ENCODE assay signal across 10 mouse cellular contexts in genomic region chr15:11408155-11408826, GRCm38 (mm10). TPM values are rescaled to one million over a fixed set of nuclear protein-coding genes. Genes with fewer than 3 reads are reported as not detected.
DNase-seq lines count a peak whose midpoint lies in the region; ATAC-seq and TF ChIP-seq lines count a peak whose summit lies in the region.
"Had no signal": no experiment of that assay in that cellular context is flagged by ENCODE, and none has a peak within 500 bp of the region (broad histone marks: within the 10 kb centered on the region; RNA-seq: fewer than 3 reads in every experiment).

No protein-coding gene starts in this region.

- peak; percentile 31 for DNase-seq in adrenal gland, adult 2 months
- no peak for DNase-seq in adrenal gland, adult 18-20 months (ENCODE audit: low spot score in 2 of 2)
- no peak for DNase-seq in liver, embryonic 14.5 days (ENCODE audit: low read depth in 3 of 3, low spot score in 3 of 3)
- no peak for DNase-seq in liver
- DNase-seq in embryo, embryonic 11.5 days (ENCODE audit: low read depth, low spot score), result peak; percentile 39
- DNase-seq in cerebellum, adult 18-20 months, result no peak

- no peak overlapping the region for H3K4me3 ChIP-seq in liver, embryonic 14.5 days (ENCODE audit: insufficient read depth in 1 of 2, low read depth in 2 of 2, low read length in 2 of 2)
- H3K4me3 ChIP-seq in kidney, embryonic 16.5 days (ENCODE audit: low read length), result no peak overlapping the region
- H3K4me3 ChIP-seq in neural tube, embryonic 15.5 days (replicated peaks), result no peak overlapping the region
- H3K4me3 ChIP-seq: heart, embryonic 13.5 days; neural tube, embryonic 13.5 days had no signal

- TF ChIP-seq EP300 in liver, embryonic 14.5 days (IDR thresholded peaks at IDR 0.05; ENCODE audit: low read depth), result no peak

- 27% methylated on average over 7 of the region's 7 CpGs for WGBS in liver, embryonic 14.5 days (ENCODE audit: insufficient replicate concordance)
- 32% methylated on average over 7 of the region's 7 CpGs for WGBS in kidney, embryonic 16.5 days
- WGBS in neural tube, embryonic 15.5 days, result 46% methylated on average over 7 of the region's 7 CpGs

- TF ChIP-seq CTCF in liver, embryonic 14.5 days (IDR thresholded peaks at IDR 0.05; ENCODE audit: low read depth), result peak; percentile 33; the same call in 1 of the 2 replicates

- H3K36me3 ChIP-seq in liver, embryonic 14.5 days (replicated peaks; ENCODE audit: control insufficient read depth, insufficient read depth, low read depth), result no peaks in the 10 kb centered on the region
- no peaks in the 10 kb centered on the region for H3K36me3 ChIP-seq in kidney, embryonic 16.5 days (ENCODE audit: insufficient read depth, low read length)
- no peaks in the 10 kb centered on the region for H3K36me3 ChIP-seq in neural tube, embryonic 15.5 days
- H3K36me3 ChIP-seq: heart, embryonic 13.5 days; neural tube, embryonic 13.5 days had no signal

- no peaks in the 10 kb centered on the region for H3K9me3 ChIP-seq in liver, embryonic 14.5 days (ENCODE audit: control insufficient read depth, low read length)
- no peaks in the 10 kb centered on the region for H3K9me3 ChIP-seq in kidney, embryonic 16.5 days (ENCODE audit: low read length)
- no peaks in the 10 kb centered on the region for H3K9me3 ChIP-seq in neural tube, embryonic 15.5 days (replicated peaks)
- H3K9me3 ChIP-seq: heart, embryonic 13.5 days; neural tube, embryonic 13.5 days had no signal

- ATAC-seq in liver, embryonic 14.5 days (ENCODE audit: insufficient read depth), result no peak
- peak; percentile 46; the same call in 1 of the 2 replicates for ATAC-seq in kidney, embryonic 16.5 days (ENCODE audit: low FRiP score, low TSS enrichment)
- peak; percentile 59; the same call in 1 of the 2 replicates for ATAC-seq in neural tube, embryonic 15.5 days (ENCODE audit: low FRiP score)

- H3K27ac ChIP-seq in liver, embryonic 14.5 days, result no peak overlapping the region
- H3K27ac ChIP-seq in kidney, embryonic 16.5 days (ENCODE audit: low read length), result no peak overlapping the region
- no peak overlapping the region for H3K27ac ChIP-seq in neural tube, embryonic 15.5 days (replicated peaks)
- H3K27ac ChIP-seq: heart, embryonic 13.5 days; neural tube, embryonic 13.5 days had no signal

- no peaks in the 10 kb centered on the region for H3K4me1 ChIP-seq in liver, embryonic 14.5 days (replicated peaks; ENCODE audit: control insufficient read depth in 2 of 2, insufficient read depth in 2 of 2, low read length in 1 of 2)
- no peaks in the 10 kb centered on the region for H3K4me1 ChIP-seq in kidney, embryonic 16.5 days (ENCODE audit: insufficient read depth, low read length)
- H3K4me1 ChIP-seq in neural tube, embryonic 15.5 days, result no peaks in the 10 kb centered on the region
- H3K4me1 ChIP-seq: heart, embryonic 13.5 days; neural tube, embryonic 13.5 days had no signal

- no peak overlapping the region for H3K9ac ChIP-seq in liver, embryonic 14.5 days (replicated peaks)
- no peak overlapping the region for H3K9ac ChIP-seq in kidney, embryonic 16.5 days (replicated peaks; ENCODE audit: low read length)
- no peak overlapping the region for H3K9ac ChIP-seq in neural tube, embryonic 15.5 days (replicated peaks)
- H3K9ac ChIP-seq: heart, embryonic 13.5 days; neural tube, embryonic 13.5 days had no signal

- no peak overlapping the region for H3K4me2 ChIP-seq in liver, embryonic 14.5 days (ENCODE audit: low read depth)
- H3K4me2 ChIP-seq in kidney, embryonic 16.5 days (replicated peaks; ENCODE audit: low read depth, low read length), result no peak overlapping the region
- no peak overlapping the region for H3K4me2 ChIP-seq in neural tube, embryonic 15.5 days
- H3K4me2 ChIP-seq: heart, embryonic 13.5 days; neural tube, embryonic 13.5 days had no signal

- no peaks in the 10 kb centered on the region for H3K27me3 ChIP-seq in liver, embryonic 14.5 days (ENCODE audit: control insufficient read depth, insufficient read depth, low read length)
- no peaks in the 10 kb centered on the region for H3K27me3 ChIP-seq in kidney, embryonic 16.5 days (ENCODE audit: insufficient read depth, low read length)
- peaks cover 3% of the 10 kb centered on the region; the same call in 1 of the 2 replicates for H3K27me3 ChIP-seq in neural tube, embryonic 15.5 days (replicated peaks)
- H3K27me3 ChIP-seq: heart, embryonic 13.5 days had no signal

RNA-seq across cellular contexts. Expression of gene Tars, which starts 8.8 kb away (rescaled TPM):
- 10 to 100 TPM; 44.5 to 71.8 TPM for total RNA-seq in adrenal gland, adult 2 months (2021)
- polyA plus RNA-seq in adrenal gland, adult 2 months (2012; rRNA removed), result 3.9 and 6.1 TPM in 2 replicates
- 10 to 100 TPM; 38.3 to 54.8 TPM for total RNA-seq in adrenal gland, adult 18-20 months (2021)
- 16.7 and 28.3 TPM in 2 replicates for polyA plus RNA-seq in liver, embryonic 14.5 days (2012; rRNA removed)
- 37.6 and 39.3 TPM in 2 replicates for polyA plus RNA-seq in liver, embryonic 14.5 days (2014; fragmentation: Nextera tagmentation; extraction: Ambion mirVana)
- polyA plus RNA-seq in kidney, embryonic 16.5 days (2015; fragmentation: Nextera tagmentation; extraction: Ambion mirVana), result 65.9 and 66.9 TPM in 2 replicates
- polyA plus RNA-seq in neural tube, embryonic 15.5 days (2015; fragmentation: Nextera tagmentation; extraction: Ambion mirVana), result 41.1 and 48.6 TPM in 2 replicates

Comparison
In these comparisons a context has a peak if more than half of its experiments do, and no peak if none do; other contexts are left out.
1. DNase-seq: peak in adrenal gland, adult 2 months (single experiment) and embryo, embryonic 11.5 days (single experiment); none in adrenal gland, adult 18-20 months (0 of 2), liver, embryonic 14.5 days (0 of 3), liver (single experiment) and cerebellum, adult 18-20 months (0 of 2).